Mouse (Mus musculus) myocyte (in vitro differentiated cells): ENCODE results near the gene Ppp1r13l. TPM values are rescaled to one million over a fixed set of nuclear protein-coding genes. Genes with fewer than 3 reads are reported as not detected.

Experiments used
- H3K27me3 ChIP-seq: one replicate; pipeline ENCODE4 v1.6.1; 2011; ENCODE audit not compliant: control insufficient read depth, insufficient read depth, insufficient read length
- H3K36me3 ChIP-seq: one replicate; pipeline ENCODE4 v1.6.1; 2011; ENCODE audit not compliant: control insufficient read depth, insufficient read depth
- H3K4me2 ChIP-seq: one replicate; pipeline ENCODE4 v1.6.1; 2011; ENCODE audit warnings: low read depth, control low read depth
- H3K4me3 ChIP-seq: one replicate; pipeline ENCODE4 v1.5.1; 2011; ENCODE audit warnings: mild to moderate bottlenecking, control low read depth, moderate library complexity
- H3K79me2 ChIP-seq: one replicate; pipeline ENCODE4 v1.6.1; 2011; ENCODE audit not compliant: control insufficient read depth, insufficient read depth
- H3ac ChIP-seq: one replicate; pipeline ENCODE4 v1.6.1; 2011; ENCODE audit not compliant: control insufficient read depth, insufficient read length
- CEBPB ChIP-seq: IDR thresholded peaks from 2 replicates; pipeline ENCODE4 v1.6.1; 2011; ENCODE audit warnings: mild to moderate bottlenecking, moderate library complexity; ENCODE audit not compliant: poor library complexity, insufficient read depth, severe bottlenecking
- E2F4 ChIP-seq: IDR thresholded peaks from one replicate; pipeline ENCODE4 v1.6.1; 2011; ENCODE audit warnings: mild to moderate bottlenecking, control low read depth, moderate library complexity; ENCODE audit not compliant: insufficient read depth
- MAX ChIP-seq: IDR thresholded peaks from one replicate; pipeline ENCODE4 v1.6.1; 2011; ENCODE audit warnings: low read depth, mild to moderate bottlenecking, control low read depth
- MYOD1 ChIP-seq, 3 experiments: IDR thresholded peaks; one replicate each; pipeline ENCODE4 v1.6.1; 2011; ENCODE audit warnings: control low read depth in 2 of 3, low read depth in 2 of 3, mild to moderate bottlenecking in 2 of 3, moderate library complexity in 1 of 3; ENCODE audit not compliant: insufficient read length in 2 of 3, control insufficient read depth in 1 of 3
- MYOG ChIP-seq, 3 experiments: IDR thresholded peaks; one replicate each; pipeline ENCODE4 v1.6.1; 2011; ENCODE audit warnings: control low read depth in 2 of 3, low read depth in 2 of 3, mild to moderate bottlenecking in 2 of 3; ENCODE audit not compliant: insufficient read length in 2 of 3, control insufficient read depth in 1 of 3, insufficient read depth in 1 of 3
- POLR2A ChIP-seq: IDR thresholded peaks from one replicate; pipeline ENCODE4 v1.6.1; 2011; ENCODE audit warnings: low read depth, mild to moderate bottlenecking, control low read depth, moderate library complexity; ENCODE audit not compliant: insufficient read length
- POLR2AphosphoS2 ChIP-seq: IDR thresholded peaks from one replicate; pipeline ENCODE4 v1.6.1; 2011; ENCODE audit warnings: low read depth, control low read depth; ENCODE audit not compliant: insufficient read length
- REST ChIP-seq: IDR thresholded peaks from one replicate; pipeline ENCODE4 v1.6.1; 2011; ENCODE audit warnings: mild to moderate bottlenecking, control low read depth, moderate library complexity; ENCODE audit not compliant: insufficient read depth, insufficient read length
- SRF ChIP-seq: IDR thresholded peaks from one replicate; pipeline ENCODE4 v1.6.1; 2011; ENCODE audit warnings: low read depth; ENCODE audit not compliant: control insufficient read depth, insufficient read length
- TCF12 ChIP-seq: IDR thresholded peaks from one replicate; pipeline ENCODE4 v1.6.1; 2011; ENCODE audit warnings: mild to moderate bottlenecking, control low read depth; ENCODE audit not compliant: poor library complexity, insufficient read depth, severe bottlenecking
- TCF3 ChIP-seq: IDR thresholded peaks from one replicate; pipeline ENCODE4 v1.6.1; 2011; ENCODE audit warnings: low read depth, control low read depth; ENCODE audit not compliant: insufficient read length
- USF1 ChIP-seq: IDR thresholded peaks from one replicate; pipeline ENCODE4 v1.6.1; 2011; ENCODE audit warnings: low read depth, mild to moderate bottlenecking, control low read depth, moderate library complexity
- polyA plus RNA-seq: library from polyadenylated mRNA; unstranded; fragments of >200 nt; fragmentation: generic; extraction: Trizol; gene quantifications from one replicate; pipeline ENCODE4 v1.2.1, GENCODE M21; 2012; ENCODE audit warnings: missing spikeins

The Ppp1r13l gene
- 36.0 TPM for polyA plus RNA-seq

- H3ac ChIP-seq: peak within 1 kb of the TSS; percentile 34
- peaks cover 37% of the 10 kb centered on the region for H3K79me2 ChIP-seq
- no peaks in the 10 kb centered on the region for H3K36me3 ChIP-seq
- TF ChIP-seq USF1 (peak; percentile 62), POLR2AphosphoS2 (peak; percentile 58), E2F4 (no peak), POLR2A (peak; percentile 65), REST (no peak), MAX (peak; percentile 30)
- H3K4me2 ChIP-seq: peak within 1 kb of the TSS; percentile 98
- H3K27me3 ChIP-seq: no peaks in the 10 kb centered on the region
- peak within 1 kb of the TSS; percentile 90 for H3K4me3 ChIP-seq
These were observed at the start of gene Ppp1r13l, which contains the start of gene Cd3eap for GRCm38 (mm10) chr7:19359299-19359891. Ppp1r13l (plus strand) TSS chr7:19359749. Cd3eap (minus strand) TSS chr7:19359483.

- no peak for TF ChIP-seq REST
- TF ChIP-seq TCF12: no peak
- TF ChIP-seq TCF3: no peak
- peak; percentile 52 for TF ChIP-seq POLR2A
- TF ChIP-seq MAX: no peak
- TF ChIP-seq MYOD1 (IDR thresholded peaks at IDR 0.05; ENCODE audit: control insufficient read depth in 1 of 3, insufficient read length in 2 of 3, low read depth in 2 of 3): no peak
- TF ChIP-seq E2F4: peak; percentile 40
- TF ChIP-seq MYOG (IDR thresholded peaks at IDR 0.05; ENCODE audit: control insufficient read depth in 1 of 3, insufficient read depth in 1 of 3, insufficient read length in 2 of 3, low read depth in 2 of 3): no peak
- peak; percentile 98 for TF ChIP-seq SRF
- no peak for TF ChIP-seq USF1
- TF ChIP-seq CEBPB: 0 out of 2 replicates have a peak, but pooled peaks have one; percentile 13
- no peak for TF ChIP-seq POLR2AphosphoS2
- H3K79me2 ChIP-seq: no peaks in the 10 kb centered on the region
These were observed 49.5 kb upstream of the Ppp1r13l start, which contains the start of gene Fosb for GRCm38 (mm10) chr7:19309884-19310641. Fosb (minus strand) TSS chr7:19310051.

GRCm38 (mm10) chr7:19311991-19312390 lies 47.6 kb upstream of the Ppp1r13l start:
- no peak overlapping the region for H3ac ChIP-seq
- TF ChIP-seq E2F4: no peak
- no peak for TF ChIP-seq USF1
- no peak for TF ChIP-seq CEBPB
- TF ChIP-seq MYOD1 (IDR thresholded peaks at IDR 0.05; ENCODE audit: control insufficient read depth in 1 of 3, insufficient read length in 2 of 3, low read depth in 2 of 3): no peak
- TF ChIP-seq TCF3: no peak
- no peak for TF ChIP-seq POLR2AphosphoS2
- TF ChIP-seq SRF: no peak
- no peak for TF ChIP-seq TCF12
- no peak for TF ChIP-seq MAX
- TF ChIP-seq REST: no peak

More at GRCm38 (mm10) chr7:19309884-19310641, 49.5 kb upstream of the Ppp1r13l start, which contains the start of gene Fosb:
- Histone ChIP-seq H3ac (peak within 1 kb of the TSS; percentile 13), H3K27me3 (no peaks in the 10 kb centered on the region), H3K4me3 (peak within 1 kb of the TSS; percentile 65), H3K4me2 (peak within 1 kb of the TSS; percentile 100), H3K36me3 (no peaks in the 10 kb centered on the region)

GRCm38 (mm10) chr7:19314033-19314432 lies 45.5 kb upstream of the Ppp1r13l start:
- H3K4me3 ChIP-seq: no peak overlapping the region
- no peaks in the 10 kb centered on the region for H3K36me3 ChIP-seq
- TF ChIP-seq REST (no peak), MYOG (IDR thresholded peaks at IDR 0.05; ENCODE audit: control insufficient read depth in 1 of 3, insufficient read depth in 1 of 3, insufficient read length in 2 of 3, low read depth in 2 of 3) (no peak), MAX (no peak), MYOD1 (IDR thresholded peaks at IDR 0.05; ENCODE audit: control insufficient read depth in 1 of 3, insufficient read length in 2 of 3, low read depth in 2 of 3) (no peak), CEBPB (no peak), TCF3 (no peak), TCF12 (no peak), USF1 (no peak), POLR2AphosphoS2 (no peak), E2F4 (no peak), POLR2A (no peak), SRF (no peak)
- no peak overlapping the region for H3ac ChIP-seq
- H3K27me3 ChIP-seq: no peaks in the 10 kb centered on the region
- no peak overlapping the region for H3K4me2 ChIP-seq
- no peaks in the 10 kb centered on the region for H3K79me2 ChIP-seq

More at GRCm38 (mm10) chr7:19311991-19312390, 47.6 kb upstream of the Ppp1r13l start:
- H3K4me2 ChIP-seq: no peak overlapping the region
- H3K36me3 ChIP-seq: no peaks in the 10 kb centered on the region
- H3K4me3 ChIP-seq: no peak overlapping the region
- no peaks in the 10 kb centered on the region for H3K79me2 ChIP-seq
- no peaks in the 10 kb centered on the region for H3K27me3 ChIP-seq
